Mouse (Mus musculus) urinary bladder, postnatal 25 days (tissue): ENCODE results near the gene Cenpc1.

ENCODE experiments used
- DNase-seq: peaks from one replicate; pipeline ENCODE4 v3.0.0; 2022; ENCODE audit warnings: low spot score

Cenpc1 gene

GRCm38 (mm10) chr5:85996545-85997510 lies 68.6 kb downstream of the Cenpc1 start:
- DNase-seq: no peak

GRCm38 (mm10) chr5:85994551-85994950 lies 70.8 kb downstream of the Cenpc1 start:
- DNase-seq: no peak

GRCm38 (mm10) chr5:85992805-85993721 lies 72.3 kb downstream of the Cenpc1 start:
- no peak for DNase-seq

GRCm38 (mm10) chr5:85992055-85992454 lies 73.3 kb downstream of the Cenpc1 start:
- no peak for DNase-seq

GRCm38 (mm10) chr5:85987516-85987863 lies 77.9 kb downstream of the Cenpc1 start:
- no peak for DNase-seq

GRCm38 (mm10) chr5:85986734-85987515 lies 78.5 kb downstream of the Cenpc1 start:
- DNase-seq: no peak

- no peak for DNase-seq
Measured at GRCm38 (mm10) chr5:85977646-85978426, 87.5 kb downstream of the Cenpc1 start.

- DNase-seq: no peak
Measured at GRCm38 (mm10) chr5:85962791-85963190, 102.6 kb downstream of the Cenpc1 start.
